Mouse (Mus musculus) heart, postnatal 0 days (tissue): ENCODE results near the gene Ube2c. TPM values are rescaled to one million over a fixed set of nuclear protein-coding genes. Genes with fewer than 3 reads are reported as not detected.

Experiments
- ATAC-seq: fragments of 200-750 bp; cut with Nextera tagmentation; 2 replicates; pipeline ENCODE4 v1.8.0; 2017; ENCODE audit warnings: low read depth, moderate number of reproducible peaks, moderate library complexity; ENCODE audit not compliant: insufficient read depth
- DNase-seq: peaks from one replicate; pipeline ENCODE4 v3.0.0-alpha.2; 2016; ENCODE audit warnings: low spot score
- H3K27ac ChIP-seq: fragments of 300-500 bp; sonication (generic); 2 replicates; pipeline ENCODE4 v1.5.1; 2014; ENCODE audit warnings: low read depth, mild to moderate bottlenecking
- H3K27me3 ChIP-seq: fragments of 300-500 bp; sonication (generic); 2 replicates; pipeline ENCODE4 v1.6.1; 2014; ENCODE audit warnings: low read length, mixed read lengths; ENCODE audit not compliant: control insufficient read depth, insufficient read depth
- H3K36me3 ChIP-seq: fragments of 300-500 bp; sonication (generic); replicated peaks from 2 replicates; pipeline ENCODE4 v1.6.1; 2014; ENCODE audit warnings: low read length, mixed read lengths; ENCODE audit not compliant: control insufficient read depth, insufficient read depth
- H3K4me1 ChIP-seq: fragments of 300-500 bp; sonication (generic); 2 replicates; pipeline ENCODE4 v1.6.1; 2014; ENCODE audit warnings: antibody characterized with exemption; ENCODE audit not compliant: control insufficient read depth, insufficient read depth
- H3K4me2 ChIP-seq: fragments of 300-500 bp; sonication (generic); 2 replicates; pipeline ENCODE4 v1.6.1; 2014; ENCODE audit warnings: low read depth, mild to moderate bottlenecking, low read length, moderate library complexity
- H3K4me3 ChIP-seq: fragments of 300-500 bp; sonication (generic); 2 replicates; pipeline ENCODE4 v1.5.1; 2014; ENCODE audit warnings: low read depth, low read length
- H3K9ac ChIP-seq: fragments of 300-500 bp; sonication (generic); replicated peaks from 2 replicates; pipeline ENCODE4 v1.6.1; 2014; ENCODE audit warnings: low read depth, low read length, mixed read lengths
- H3K9me3 ChIP-seq: fragments of 300-500 bp; sonication (generic); replicated peaks from 2 replicates; pipeline ENCODE4 v1.6.1; 2016; ENCODE audit warnings: low read length; ENCODE audit not compliant: control insufficient read depth
- CTCF ChIP-seq: IDR thresholded peaks from 2 replicates; pipeline ENCODE4 v1.5.1; 2016; ENCODE audit warnings: antibody characterized with exemption, control low read depth, low read depth
- EP300 ChIP-seq: IDR thresholded peaks from 2 replicates; pipeline ENCODE4 v1.6.1; 2016; ENCODE audit warnings: antibody characterized with exemption, low read depth
- WGBS: fragments of 180-500 bp; shearing (Covaris S2); extraction: QIAGEN DNeasy Blood & Tissue Kit; methylation state at CpG from one replicate; pipeline ENCODE4 v1.1.7; 2014; 5-methylcytosine and 5-hydroxymethylcytosine counted together
- polyA plus RNA-seq: library from polyadenylated mRNA; unstranded; fragments of >200 nt; fragmentation: Nextera tagmentation; extraction: Ambion mirVana; gene quantifications from 2 replicates; pipeline ENCODE4 v1.2.1, GENCODE M21; 2015
- total RNA-seq: library from RNA; depleted of rRNA; stranded (reverse); fragments of >200 nt; gene quantifications from 2 replicates; pipeline ENCODE4 v1.2.3, GENCODE M21; 2014; ENCODE audit warnings: low replicate concordance

Ube2c gene
- total and polyA plus RNA-seq, 2 experiments from 2014 or later = 117 to 175 TPM

GRCm38 (mm10) chr2:164770279-164770678 is 581 bp downstream of the Ube2c start:
- no peak for TF ChIP-seq EP300
- TF ChIP-seq CTCF = no peak
- DNase-seq = no peak
- peaks cover 20% of the 10 kb centered on the region; the same call in 1 of the 2 replicates for H3K4me1 ChIP-seq
- ATAC-seq = no peak
- H3K27me3 ChIP-seq = no peaks in the 10 kb centered on the region
- H3K27ac ChIP-seq = peak overlapping the region; percentile 43
- H3K9me3 ChIP-seq = no peaks in the 10 kb centered on the region
- peak overlapping the region; percentile 58 for H3K9ac ChIP-seq
- peak overlapping the region; percentile 86 for H3K4me2 ChIP-seq
- H3K36me3 ChIP-seq = peaks cover 35% of the 10 kb centered on the region
- peak overlapping the region; percentile 68 for H3K4me3 ChIP-seq
- WGBS = 3% methylated on average over 15 of the region's 15 CpGs

DNA sequence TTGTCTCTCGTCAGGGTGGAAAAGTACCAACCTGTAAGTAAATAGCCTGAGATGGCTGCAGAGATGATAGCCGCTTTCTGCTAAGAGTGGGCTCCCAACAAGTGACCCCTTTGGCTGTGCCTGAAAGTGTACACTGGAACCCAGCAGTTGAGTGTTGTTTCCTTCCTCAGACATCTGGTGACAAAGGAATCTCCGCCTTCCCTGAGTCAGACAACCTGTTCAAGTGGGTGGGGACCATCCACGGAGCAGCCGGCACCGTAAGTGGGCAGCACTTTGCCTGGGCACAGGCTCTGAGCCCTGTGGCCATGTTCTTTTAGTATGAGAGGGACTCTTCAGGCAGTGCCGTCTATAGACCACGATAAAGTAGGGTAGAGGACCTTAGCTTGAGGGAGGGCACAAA is 1.4 kb downstream of the Ube2c start:
- no peak for ATAC-seq
- H3K9me3 ChIP-seq = no peaks in the 10 kb centered on the region
- H3K27ac ChIP-seq = no peak overlapping the region
- WGBS = 51% methylated on average over 8 of the region's 8 CpGs
- no peaks in the 10 kb centered on the region for H3K27me3 ChIP-seq
- DNase-seq = no peak
- peak overlapping the region; percentile 35; the same call in 1 of the 2 replicates for H3K9ac ChIP-seq
- H3K4me1 ChIP-seq = peaks cover 20% of the 10 kb centered on the region; the same call in 1 of the 2 replicates
- H3K4me2 ChIP-seq = peak overlapping the region; percentile 86
- H3K4me3 ChIP-seq = peak overlapping the region; percentile 68
- TF ChIP-seq EP300 (no peak), CTCF (no peak)
- peaks cover 27% of the 10 kb centered on the region for H3K36me3 ChIP-seq

GRCm38 (mm10) chr2:164773229-164773988 is 3.7 kb downstream of the Ube2c start:
- no peaks in the 10 kb centered on the region for H3K9me3 ChIP-seq
- 75% methylated on average over 14 of the region's 14 CpGs for WGBS
- ATAC-seq (no peak), DNase-seq (no peak)
- peaks cover 20% of the 10 kb centered on the region; the same call in 1 of the 2 replicates for H3K4me1 ChIP-seq
- no peak overlapping the region for H3K4me2 ChIP-seq
- no peaks in the 10 kb centered on the region for H3K27me3 ChIP-seq
- no peak overlapping the region for H3K27ac ChIP-seq
- no peak overlapping the region for H3K4me3 ChIP-seq
- H3K36me3 ChIP-seq = peaks cover 6% of the 10 kb centered on the region
- H3K9ac ChIP-seq = no peak overlapping the region
- TF ChIP-seq CTCF (no peak), EP300 (no peak)

GRCm38 (mm10) chr2:164773989-164774364 is 4.3 kb downstream of the Ube2c start:
- Histone ChIP-seq H3K9ac (no peak overlapping the region), H3K4me2 (no peak overlapping the region), H3K27me3 (no peaks in the 10 kb centered on the region), H3K36me3 (peaks cover 5% of the 10 kb centered on the region; the same call in 1 of the 2 replicates), H3K4me3 (no peak overlapping the region), H3K4me1 (peaks cover 20% of the 10 kb centered on the region; the same call in 1 of the 2 replicates), H3K9me3 (no peaks in the 10 kb centered on the region), H3K27ac (no peak overlapping the region)
- no peak for TF ChIP-seq EP300
- no peak for TF ChIP-seq CTCF
- no peak for DNase-seq
- ATAC-seq = no peak
- WGBS = 65% methylated on average over 5 of the region's 5 CpGs

GRCm38 (mm10) chr2:164776130-164776529 is 6.4 kb downstream of the Ube2c start:
- H3K4me2 ChIP-seq = no peak overlapping the region
- H3K9ac ChIP-seq = no peak overlapping the region
- peaks cover 13% of the 10 kb centered on the region; the same call in 1 of the 2 replicates for H3K4me1 ChIP-seq
- WGBS = 72% methylated on average over 6 of the region's 6 CpGs
- H3K4me3 ChIP-seq = no peak overlapping the region
- DNase-seq = no peak
- H3K27ac ChIP-seq = no peak overlapping the region
- no peak for ATAC-seq
- TF ChIP-seq EP300 = no peak
- TF ChIP-seq CTCF = no peak
- H3K27me3 ChIP-seq = no peaks in the 10 kb centered on the region
- H3K36me3 ChIP-seq = peaks cover 5% of the 10 kb centered on the region; the same call in 1 of the 2 replicates
- no peaks in the 10 kb centered on the region for H3K9me3 ChIP-seq
